Mouse (Mus musculus): Measurements from ENCODE around the gene Fam166a.
"Not testable (repeated sequence)": the region's sequence is repeated elsewhere in the genome, so short reads cannot be mapped to it uniquely, and the experiment has no call there.

The Fam166a gene

GRCm38 (mm10) chr2:25242101-25242506 is 23.6 kb downstream of the Fam166a start, which contains the start of the genes Rnf208 and Cysrt1:
Gene Rnf208, plus strand, starts transcription at chr2:25242255.
Gene Cysrt1, minus strand, starts transcription at chr2:25242452.
- DNase-seq (ENCODE audit: low spot score in 2 of 2): no peak

GRCm38 (mm10) chr2:25243342-25243741 is 24.8 kb downstream of the Fam166a start:
- no peak for DNase-seq (ENCODE audit: low spot score in 2 of 2)

- DNase-seq (ENCODE audit: low spot score in 2 of 2): no peak
These were observed 25.6 kb downstream of the Fam166a start for GRCm38 (mm10) chr2:25244144-25244543.

- no peak for DNase-seq (ENCODE audit: low spot score in 2 of 2)
These were observed 27.9 kb downstream of the Fam166a start, which contains the start of gene AL732309.1 for GRCm38 (mm10) chr2:25246183-25247072. Gene AL732309.1, minus strand, starts transcription at chr2:25246863.

- DNase-seq (ENCODE audit: low spot score in 2 of 2): no peak
These were observed 33.8 kb downstream of the Fam166a start for GRCm38 (mm10) chr2:25252331-25252730.

GRCm38 (mm10) chr2:25255284-25255779 is 36.8 kb downstream of the Fam166a start, which contains the start of gene Tmem203:
Gene Tmem203, plus strand, starts transcription at chr2:25255439.
- peak; percentile 83 to 92 for DNase-seq (ENCODE audit: low spot score in 2 of 2)

- peak; percentile 68 to 81 for DNase-seq (ENCODE audit: low spot score in 2 of 2)
These were observed 38.0 kb downstream of the Fam166a start for GRCm38 (mm10) chr2:25256443-25257109.

- not testable (repeated sequence) for DNase-seq (ENCODE audit: low spot score in 2 of 2)
These were observed 38.7 kb downstream of the Fam166a start for GRCm38 (mm10) chr2:25257250-25257649.

GRCm38 (mm10) chr2:25258887-25259286 is 40.3 kb downstream of the Fam166a start:
- DNase-seq (ENCODE audit: low spot score in 2 of 2): no peak

- DNase-seq (ENCODE audit: low spot score in 2 of 2): no peak
These were observed 43.3 kb downstream of the Fam166a start for GRCm38 (mm10) chr2:25261870-25262269.

GRCm38 (mm10) chr2:25262291-25262767 is 43.8 kb downstream of the Fam166a start, which contains the start of gene Tprn:
Gene Tprn, plus strand, starts transcription at chr2:25262618.
- peak; percentile 96 for DNase-seq (ENCODE audit: low spot score in 2 of 2)

- DNase-seq (ENCODE audit: low spot score in 2 of 2): peak; percentile 59 to 81
These were observed 44.5 kb downstream of the Fam166a start for GRCm38 (mm10) chr2:25262795-25263622.

- no peak for DNase-seq (ENCODE audit: low spot score in 2 of 2)
These were observed 45.2 kb downstream of the Fam166a start for GRCm38 (mm10) chr2:25263623-25264285.

GRCm38 (mm10) chr2:25264286-25264660 is 45.7 kb downstream of the Fam166a start:
- DNase-seq (ENCODE audit: low spot score in 2 of 2): no peak

- DNase-seq (ENCODE audit: low spot score in 2 of 2): no peak
These were observed 46.3 kb downstream of the Fam166a start for GRCm38 (mm10) chr2:25264851-25265250.

GRCm38 (mm10) chr2:25265897-25266656 is 47.5 kb downstream of the Fam166a start:
- DNase-seq (ENCODE audit: low spot score in 2 of 2): no peak

- DNase-seq (ENCODE audit: low spot score in 2 of 2): no peak
These were observed 48.2 kb downstream of the Fam166a start for GRCm38 (mm10) chr2:25266720-25267119.

- DNase-seq (ENCODE audit: low spot score in 2 of 2): no peak
These were observed 48.7 kb downstream of the Fam166a start for GRCm38 (mm10) chr2:25267241-25267640.

- no peak for DNase-seq (ENCODE audit: low spot score in 2 of 2)
These were observed 49.3 kb downstream of the Fam166a start for GRCm38 (mm10) chr2:25267746-25268309.
